Mouse (Mus musculus): ENCODE measurements at regions not wholly inside any gene's neighbourhood (a gene's known extent, or its start where the extent isn't known, plus 50 kb on each side); places are given as distances from the start of the nearest gene placed in this dataset.

GRCm38 (mm10) chr12:9918026-9918425 is 348.1 kb downstream of the Osr1 start:
- no peak for ATAC-seq (replicated peaks; ENCODE audit: low read depth, poor library complexity, severe bottlenecking)

- ATAC-seq (replicated peaks; ENCODE audit: low read depth, poor library complexity, severe bottlenecking): no peak
Measured at GRCm38 (mm10) chr12:9919007-9919406, 349.1 kb downstream of the Osr1 start.

GRCm38 (mm10) chr12:9919433-9919832 is 349.5 kb downstream of the Osr1 start:
- no peak for ATAC-seq (replicated peaks; ENCODE audit: low read depth, poor library complexity, severe bottlenecking)

- ATAC-seq (replicated peaks; ENCODE audit: low read depth, poor library complexity, severe bottlenecking): no peak
Measured at GRCm38 (mm10) chr12:9920401-9920800, 350.5 kb downstream of the Osr1 start.

GRCm38 (mm10) chr12:9921591-9922198 is 351.8 kb downstream of the Osr1 start:
- ATAC-seq (replicated peaks; ENCODE audit: low read depth, poor library complexity, severe bottlenecking): no peak

GRCm38 (mm10) chr12:9924561-9924960 is 354.6 kb downstream of the Osr1 start:
- ATAC-seq (replicated peaks; ENCODE audit: low read depth, poor library complexity, severe bottlenecking): no peak

GRCm38 (mm10) chr12:9934158-9934557 is 364.2 kb downstream of the Osr1 start:
- no peak for ATAC-seq (replicated peaks; ENCODE audit: low read depth, poor library complexity, severe bottlenecking)

GRCm38 (mm10) chr12:9941357-9941756 is 371.4 kb downstream of the Osr1 start:
- ATAC-seq (replicated peaks; ENCODE audit: low read depth, poor library complexity, severe bottlenecking): no peak

GRCm38 (mm10) chr12:9941823-9942222 is 371.9 kb downstream of the Osr1 start:
- ATAC-seq (replicated peaks; ENCODE audit: low read depth, poor library complexity, severe bottlenecking): no peak

- no peak for ATAC-seq (replicated peaks; ENCODE audit: low read depth, poor library complexity, severe bottlenecking)
Measured at GRCm38 (mm10) chr12:9948784-9949183, 378.9 kb downstream of the Osr1 start.

GRCm38 (mm10) chr12:9952372-9952771 is 382.5 kb downstream of the Osr1 start:
- ATAC-seq (replicated peaks; ENCODE audit: low read depth, poor library complexity, severe bottlenecking): no peak

- ATAC-seq (replicated peaks; ENCODE audit: low read depth, poor library complexity, severe bottlenecking): no peak
Measured at GRCm38 (mm10) chr12:9954178-9954888, 384.4 kb downstream of the Osr1 start.

- ATAC-seq (replicated peaks; ENCODE audit: low read depth, poor library complexity, severe bottlenecking): no peak
Measured at GRCm38 (mm10) chr12:9969390-9969789, 399.5 kb downstream of the Osr1 start.

GRCm38 (mm10) chr12:9970771-9971170 is 399.0 kb upstream of the Nt5c1b start:
- no peak for ATAC-seq (replicated peaks; ENCODE audit: low read depth, poor library complexity, severe bottlenecking)

GRCm38 (mm10) chr12:9978494-9979112 is 391.2 kb upstream of the Nt5c1b start:
- ATAC-seq (replicated peaks; ENCODE audit: low read depth, poor library complexity, severe bottlenecking): no peak

- ATAC-seq (replicated peaks; ENCODE audit: low read depth, poor library complexity, severe bottlenecking): 0 out of 2 replicates have a peak, but pooled peaks have one; percentile 25
Measured at GRCm38 (mm10) chr12:9979113-9979507, 390.7 kb upstream of the Nt5c1b start.

- ATAC-seq (replicated peaks; ENCODE audit: low read depth, poor library complexity, severe bottlenecking): no peak
Measured at GRCm38 (mm10) chr12:9991305-9991704, 378.5 kb upstream of the Nt5c1b start.

GRCm38 (mm10) chr12:9995670-9996069 is 374.1 kb upstream of the Nt5c1b start:
- ATAC-seq (replicated peaks; ENCODE audit: low read depth, poor library complexity, severe bottlenecking): no peak

- no peak for ATAC-seq (replicated peaks; ENCODE audit: low read depth, poor library complexity, severe bottlenecking)
Measured at GRCm38 (mm10) chr12:9996455-9997189, 373.2 kb upstream of the Nt5c1b start.

- peak; percentile 87 for ATAC-seq (replicated peaks; ENCODE audit: low read depth, poor library complexity, severe bottlenecking)
Measured at GRCm38 (mm10) chr12:9997190-9997561, 372.6 kb upstream of the Nt5c1b start.

GRCm38 (mm10) chr12:9997571-9997970 is 372.2 kb upstream of the Nt5c1b start:
- no peak for ATAC-seq (replicated peaks; ENCODE audit: low read depth, poor library complexity, severe bottlenecking)

Measured in common myeloid progenitor, adult 5-6 weeks (primary cell).